Mouse (Mus musculus): ENCODE data around the gene Prx. TPM values are rescaled to one million over a fixed set of nuclear protein-coding genes. Genes with fewer than 3 reads are reported as not detected.

Prx gene
- polyA plus RNA-seq, 1 experiment from 2014 or later, result 2.2 TPM

GRCm38 (mm10) chr7:27526039-27526827, 27.1 kb downstream of the Prx start:
- no peak overlapping the region for H3K4me3 ChIP-seq (ENCODE audit: low read length)
- no peaks in the 10 kb centered on the region for H3K27me3 ChIP-seq (replicated peaks; ENCODE audit: control insufficient read depth, insufficient read depth, low read length)
- ATAC-seq, result peak; percentile 85
- H3K4me2 ChIP-seq (ENCODE audit: low read depth, low read length), result no peak overlapping the region
- no peaks in the 10 kb centered on the region for H3K4me1 ChIP-seq (ENCODE audit: control insufficient read depth, insufficient read depth, low read length)
- H3K9ac ChIP-seq (ENCODE audit: low read depth, low read length), result no peak overlapping the region
- no peak overlapping the region for H3K27ac ChIP-seq (ENCODE audit: low read length)
- whole genome bisulfite sequencing, result 26% methylated on average over 10 of the region's 10 CpGs
- 0 out of 2 replicates have a peak, but pooled peaks cover 5% of the 10 kb centered on the region for H3K36me3 ChIP-seq (ENCODE audit: control insufficient read depth, insufficient read depth, low read length)
- no peaks in the 10 kb centered on the region for H3K9me3 ChIP-seq (ENCODE audit: control insufficient read depth, low read length)

GRCm38 (mm10) chr7:27529070-27529469, 29.9 kb downstream of the Prx start:
- H3K4me3 ChIP-seq (ENCODE audit: low read length), result no peak overlapping the region
- H3K4me1 ChIP-seq (ENCODE audit: control insufficient read depth, insufficient read depth, low read length), result no peaks in the 10 kb centered on the region
- no peak overlapping the region for H3K9ac ChIP-seq (ENCODE audit: low read depth, low read length)
- no peak overlapping the region for H3K4me2 ChIP-seq (ENCODE audit: low read depth, low read length)
- no peaks in the 10 kb centered on the region for H3K9me3 ChIP-seq (ENCODE audit: control insufficient read depth, low read length)
- no peak for ATAC-seq
- no peak overlapping the region for H3K27ac ChIP-seq (ENCODE audit: low read length)
- WGBS, result 83% methylated on average over 21 of the region's 21 CpGs
- peaks cover 9% of the 10 kb centered on the region; the same call in 1 of the 2 replicates for H3K36me3 ChIP-seq (ENCODE audit: control insufficient read depth, insufficient read depth, low read length)
- no peaks in the 10 kb centered on the region for H3K27me3 ChIP-seq (replicated peaks; ENCODE audit: control insufficient read depth, insufficient read depth, low read length)

DNA sequence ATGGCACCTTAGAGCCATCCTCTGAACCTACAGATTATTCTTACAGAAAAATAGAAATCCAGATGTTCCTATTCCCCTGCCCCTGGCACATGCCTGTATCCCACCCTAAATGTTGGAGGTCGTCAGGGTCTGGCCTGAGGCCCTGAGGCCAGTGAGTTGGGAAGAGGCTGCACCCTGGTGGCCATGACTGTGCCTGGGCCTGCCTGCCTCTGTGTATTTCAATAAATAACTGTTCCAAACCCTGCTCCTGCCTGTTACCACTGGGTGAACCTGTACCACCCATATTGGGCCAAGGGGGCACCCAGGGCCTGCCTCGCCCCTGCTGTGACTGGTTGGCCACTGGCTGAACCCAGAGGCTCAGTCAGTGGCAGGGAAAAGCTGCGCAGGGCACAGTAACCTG, 31.8 kb downstream of the Prx start:
- no peak overlapping the region for H3K4me3 ChIP-seq (ENCODE audit: low read length)
- H3K4me2 ChIP-seq (ENCODE audit: low read depth, low read length), result no peak overlapping the region
- peaks cover 9% of the 10 kb centered on the region; the same call in 1 of the 2 replicates for H3K36me3 ChIP-seq (ENCODE audit: control insufficient read depth, insufficient read depth, low read length)
- no peak overlapping the region for H3K27ac ChIP-seq (ENCODE audit: low read length)
- no peaks in the 10 kb centered on the region for H3K4me1 ChIP-seq (ENCODE audit: control insufficient read depth, insufficient read depth, low read length)
- no peaks in the 10 kb centered on the region for H3K27me3 ChIP-seq (replicated peaks; ENCODE audit: control insufficient read depth, insufficient read depth, low read length)
- no peaks in the 10 kb centered on the region for H3K9me3 ChIP-seq (ENCODE audit: control insufficient read depth, low read length)
- 78% methylated on average over 3 of the region's 3 CpGs for WGBS
- ATAC-seq, result no peak
- H3K9ac ChIP-seq (ENCODE audit: low read depth, low read length), result no peak overlapping the region

DNA sequence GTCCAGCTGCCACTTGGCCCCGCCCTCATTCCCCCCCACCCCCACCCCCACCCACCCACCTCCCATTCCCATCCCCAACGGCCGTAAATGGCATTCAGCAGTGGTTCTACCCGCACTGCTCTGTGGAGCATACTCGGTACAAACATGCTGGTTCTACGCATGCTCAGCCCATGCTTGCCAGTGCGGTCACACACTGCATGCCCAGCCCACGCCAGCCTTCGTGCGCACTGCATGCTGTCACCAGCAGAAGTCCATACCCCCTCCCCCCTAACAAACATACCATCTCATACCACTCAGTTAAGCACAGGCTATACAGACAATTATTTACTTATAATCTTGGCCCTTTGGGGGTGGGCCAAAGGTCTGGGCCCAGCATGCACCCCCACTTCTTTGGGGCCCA, 32.6 kb downstream of the Prx start:
- Histone ChIP-seq H3K4me3 (ENCODE audit: low read length) (no peak overlapping the region), H3K36me3 (ENCODE audit: control insufficient read depth, insufficient read depth, low read length) (peaks cover 9% of the 10 kb centered on the region; the same call in 1 of the 2 replicates), H3K27me3 (replicated peaks; ENCODE audit: control insufficient read depth, insufficient read depth, low read length) (no peaks in the 10 kb centered on the region), H3K27ac (ENCODE audit: low read length) (no peak overlapping the region), H3K9ac (ENCODE audit: low read depth, low read length) (no peak overlapping the region), H3K4me1 (ENCODE audit: control insufficient read depth, insufficient read depth, low read length) (no peaks in the 10 kb centered on the region), H3K9me3 (ENCODE audit: control insufficient read depth, low read length) (no peaks in the 10 kb centered on the region), H3K4me2 (ENCODE audit: low read depth, low read length) (no peak overlapping the region)
- WGBS, result 90% methylated on average over 10 of the region's 10 CpGs
- ATAC-seq, result no peak

DNA sequence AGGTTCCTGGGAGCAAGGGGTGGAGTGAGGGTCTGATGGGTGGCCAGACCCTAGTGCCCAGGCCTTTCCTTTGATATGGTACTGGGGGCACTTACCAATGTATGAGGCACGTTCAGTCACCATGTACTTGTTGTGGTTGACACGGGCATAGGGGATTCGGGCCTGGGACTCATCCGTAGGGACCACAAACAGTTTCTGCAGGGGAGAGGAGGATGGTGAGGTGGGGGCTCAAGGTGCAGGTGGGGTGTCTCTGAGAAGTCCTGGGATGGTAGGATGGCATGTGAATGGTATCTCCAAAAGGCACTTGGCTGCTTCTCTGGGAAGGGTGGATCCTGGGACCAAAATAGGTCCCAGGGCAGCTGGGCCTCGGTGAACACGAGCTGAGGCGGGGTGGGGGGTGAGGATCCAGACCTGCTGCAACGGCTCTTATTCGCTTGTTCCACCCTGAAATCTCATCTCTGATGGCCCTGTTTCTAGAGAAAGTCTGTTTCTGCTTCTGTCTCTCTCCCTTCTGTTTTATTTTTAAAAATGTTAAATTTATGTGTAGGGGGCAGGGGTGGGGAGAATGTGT, 33.4 kb downstream of the Prx start:
- Histone ChIP-seq H3K4me2 (ENCODE audit: low read depth, low read length) (no peak overlapping the region), H3K9me3 (ENCODE audit: control insufficient read depth, low read length) (no peaks in the 10 kb centered on the region), H3K27me3 (replicated peaks; ENCODE audit: control insufficient read depth, insufficient read depth, low read length) (no peaks in the 10 kb centered on the region), H3K4me1 (ENCODE audit: control insufficient read depth, insufficient read depth, low read length) (no peaks in the 10 kb centered on the region), H3K27ac (ENCODE audit: low read length) (no peak overlapping the region), H3K9ac (ENCODE audit: low read depth, low read length) (no peak overlapping the region), H3K36me3 (ENCODE audit: control insufficient read depth, insufficient read depth, low read length) (peaks cover 9% of the 10 kb centered on the region; the same call in 1 of the 2 replicates), H3K4me3 (ENCODE audit: low read length) (no peak overlapping the region)
- WGBS, result 90% methylated on average over 9 of the region's 9 CpGs
- ATAC-seq, result no peak

DNA sequence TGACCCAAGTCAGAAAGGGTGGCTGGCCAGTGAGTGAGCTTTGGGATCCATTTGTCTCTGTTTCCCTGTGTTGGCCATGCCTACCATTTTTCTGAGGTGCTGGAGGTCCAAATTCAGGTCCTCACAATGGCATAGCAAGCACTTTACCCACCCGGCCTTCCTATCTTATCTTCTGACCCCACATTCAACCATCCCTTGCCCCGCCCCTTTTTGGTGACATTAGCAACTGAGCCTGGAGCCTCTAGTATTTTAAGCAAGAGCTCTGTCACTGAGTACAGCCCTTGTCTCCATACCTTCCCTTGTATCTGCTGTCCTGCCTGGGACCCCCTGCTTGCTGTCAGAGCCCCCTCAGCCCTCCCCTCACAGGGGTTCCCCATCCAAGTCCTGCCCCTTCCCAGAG, 36.3 kb downstream of the Prx start:
- Histone ChIP-seq H3K27me3 (replicated peaks; ENCODE audit: control insufficient read depth, insufficient read depth, low read length) (no peaks in the 10 kb centered on the region), H3K4me2 (ENCODE audit: low read depth, low read length) (no peak overlapping the region), H3K4me3 (ENCODE audit: low read length) (no peak overlapping the region), H3K36me3 (ENCODE audit: control insufficient read depth, insufficient read depth, low read length) (peaks cover 5% of the 10 kb centered on the region; the same call in 1 of the 2 replicates), H3K9me3 (ENCODE audit: control insufficient read depth, low read length) (no peaks in the 10 kb centered on the region), H3K9ac (ENCODE audit: low read depth, low read length) (no peak overlapping the region), H3K27ac (ENCODE audit: low read length) (no peak overlapping the region), H3K4me1 (ENCODE audit: control insufficient read depth, insufficient read depth, low read length) (no peaks in the 10 kb centered on the region)
- ATAC-seq, result no peak
- 75% methylated on average over 2 of the region's 2 CpGs for WGBS

GRCm38 (mm10) chr7:27536618-27537017, 37.5 kb downstream of the Prx start:
- no peaks in the 10 kb centered on the region for H3K4me1 ChIP-seq (ENCODE audit: control insufficient read depth, insufficient read depth, low read length)
- no peak overlapping the region for H3K4me2 ChIP-seq (ENCODE audit: low read depth, low read length)
- no peak overlapping the region for H3K4me3 ChIP-seq (ENCODE audit: low read length)
- WGBS, result 92% methylated on average over 6 of the region's 6 CpGs
- H3K27me3 ChIP-seq (replicated peaks; ENCODE audit: control insufficient read depth, insufficient read depth, low read length), result no peaks in the 10 kb centered on the region
- H3K9ac ChIP-seq (ENCODE audit: low read depth, low read length), result no peak overlapping the region
- peaks cover 5% of the 10 kb centered on the region; the same call in 1 of the 2 replicates for H3K36me3 ChIP-seq (ENCODE audit: control insufficient read depth, insufficient read depth, low read length)
- ATAC-seq, result no peak
- H3K9me3 ChIP-seq (ENCODE audit: control insufficient read depth, low read length), result no peaks in the 10 kb centered on the region
- H3K27ac ChIP-seq (ENCODE audit: low read length), result no peak overlapping the region

DNA sequence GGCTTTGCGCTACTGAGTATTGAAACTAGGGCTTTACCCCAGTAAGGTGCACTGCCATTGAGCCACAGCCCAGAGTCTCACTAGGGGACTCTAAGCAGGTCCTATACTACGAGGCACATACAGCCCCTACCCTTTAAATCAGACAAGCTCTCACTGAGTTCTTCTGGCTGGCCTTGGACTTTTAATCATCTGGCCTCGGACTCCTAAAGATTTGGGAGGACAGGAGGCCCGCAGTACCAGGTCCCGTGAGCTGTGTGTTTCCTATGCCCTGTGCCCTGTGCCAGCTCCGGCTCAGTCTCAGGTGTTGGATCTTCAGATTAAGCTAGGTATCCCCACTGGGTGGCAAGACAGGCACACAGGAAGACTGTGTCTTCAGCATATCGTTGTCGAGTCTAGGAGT, 38.9 kb downstream of the Prx start:
- H3K36me3 ChIP-seq (ENCODE audit: control insufficient read depth, insufficient read depth, low read length), result no peaks in the 10 kb centered on the region; the same call in 1 of the 2 replicates
- no peaks in the 10 kb centered on the region for H3K27me3 ChIP-seq (replicated peaks; ENCODE audit: control insufficient read depth, insufficient read depth, low read length)
- no peak for ATAC-seq
- no peak overlapping the region for H3K4me2 ChIP-seq (ENCODE audit: low read depth, low read length)
- H3K9me3 ChIP-seq (ENCODE audit: control insufficient read depth, low read length), result no peaks in the 10 kb centered on the region
- H3K9ac ChIP-seq (ENCODE audit: low read depth, low read length), result no peak overlapping the region
- no peak overlapping the region for H3K27ac ChIP-seq (ENCODE audit: low read length)
- peaks cover 6% of the 10 kb centered on the region; the same call in 1 of the 2 replicates for H3K4me1 ChIP-seq (ENCODE audit: control insufficient read depth, insufficient read depth, low read length)
- no peak overlapping the region for H3K4me3 ChIP-seq (ENCODE audit: low read length)
- WGBS, result 84% methylated on average over 8 of the region's 8 CpGs

DNA sequence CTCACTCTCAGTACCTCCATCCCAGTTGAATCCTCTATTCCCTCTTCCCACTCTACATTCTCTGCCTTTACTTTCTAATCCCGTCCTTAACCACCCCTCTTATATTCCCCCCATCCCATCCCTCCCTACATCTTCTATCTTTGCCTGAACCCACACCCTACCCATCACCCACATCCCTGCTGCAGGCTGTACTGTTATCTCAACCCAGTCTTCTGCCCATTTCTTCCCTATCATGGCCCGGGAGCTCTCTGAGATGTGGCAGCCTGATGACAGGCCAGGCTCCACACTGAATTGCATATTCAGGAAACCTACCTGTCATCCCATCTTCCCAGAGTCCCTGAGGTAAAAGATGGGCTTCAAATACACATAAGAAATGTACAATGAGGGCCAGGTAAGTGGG, 39.7 kb downstream of the Prx start:
- Histone ChIP-seq H3K27ac (ENCODE audit: low read length) (no peak overlapping the region), H3K36me3 (ENCODE audit: control insufficient read depth, insufficient read depth, low read length) (no peaks in the 10 kb centered on the region; the same call in 1 of the 2 replicates), H3K4me3 (ENCODE audit: low read length) (no peak overlapping the region), H3K9me3 (ENCODE audit: control insufficient read depth, low read length) (no peaks in the 10 kb centered on the region), H3K9ac (ENCODE audit: low read depth, low read length) (no peak overlapping the region), H3K4me2 (ENCODE audit: low read depth, low read length) (no peak overlapping the region), H3K4me1 (ENCODE audit: control insufficient read depth, insufficient read depth, low read length) (peaks cover 10% of the 10 kb centered on the region; the same call in 1 of the 2 replicates), H3K27me3 (replicated peaks; ENCODE audit: control insufficient read depth, insufficient read depth, low read length) (no peaks in the 10 kb centered on the region)
- WGBS, result 92% methylated on average over 2 of the region's 2 CpGs
- ATAC-seq, result no peak

Measured in intestine, embryonic 16.5 days (tissue).